In genomic region chr4:130906296-130906695, GRCm38 (mm10) we compare ENCODE assay signal across 8 mouse cellular contexts. TPM values are rescaled to one million over a fixed set of nuclear protein-coding genes. Genes with fewer than 3 reads are reported as not detected.
DNase-seq lines count a peak whose midpoint lies in the region; ATAC-seq lines count a peak whose summit lies in the region.

No protein-coding gene starts in this region.

- peak; percentile 68 to 71 for DNase-seq in right cerebral cortex, postnatal 10 days (ENCODE audit: low spot score in 2 of 2)
- no peak for DNase-seq in right cerebral cortex, adult 18-20 months
- peak; percentile 66 for DNase-seq in cerebellum, adult 11-12 months
- peak; percentile 77 to 87 for DNase-seq in gastrocnemius, adult 8-10 months (ENCODE audit: low spot score in 2 of 2)
- DNase-seq in limb, embryonic 10.5 days (ENCODE audit: low spot score) = peak; percentile 85
- no peak for DNase-seq in urinary bladder, adult 18-20 months (ENCODE audit: low spot score in 2 of 2)
- DNase-seq in B cell, adult 2 months = no peak

- ATAC-seq in frontal cortex, adult (ENCODE audit: low TSS enrichment) = no peak

- peak overlapping the region; percentile 83 for H3K27ac ChIP-seq in limb, embryonic 10.5 days

- peaks cover 8% of the 10 kb centered on the region; the same call in 1 of the 2 replicates for H3K27me3 ChIP-seq in limb, embryonic 10.5 days (ENCODE audit: low read depth, poor library complexity, severe bottlenecking)

- H3K36me3 ChIP-seq in limb, embryonic 10.5 days = no peaks in the 10 kb centered on the region

- 25% methylated on average over 8 of the region's 8 CpGs for WGBS in limb, embryonic 10.5 days

- H3K9me3 ChIP-seq in limb, embryonic 10.5 days (replicated peaks) = no peaks in the 10 kb centered on the region

- no peak overlapping the region for H3K4me3 ChIP-seq in limb, embryonic 10.5 days

- peaks cover 77% of the 10 kb centered on the region for H3K4me1 ChIP-seq in limb, embryonic 10.5 days

RNA-seq across cellular contexts. Expression of gene Laptm5, which starts 6.6 kb away (rescaled TPM):
- total RNA-seq in gastrocnemius, adult 8-10 months (2022) = 1 to 10 TPM; 2.2 to 4.3 (median 2.6) TPM
- 10.5 and 15.4 TPM in 2 replicates for polyA plus RNA-seq in limb, embryonic 10.5 days (2016; fragmentation: Nextera tagmentation; extraction: Ambion mirVana)

RNA-seq across cellular contexts. Expression of gene Matn1, which starts 37.9 kb away (rescaled TPM):
- total RNA-seq in gastrocnemius, adult 8-10 months (2022) = not detected
- polyA plus RNA-seq in limb, embryonic 10.5 days (2016; fragmentation: Nextera tagmentation; extraction: Ambion mirVana) = 0.23 TPM in 1 of 2 replicates, not detected in the other

Comparison
In these comparisons a context has a peak if more than half of its experiments do, and no peak if none do; other contexts are left out.
1. DNase-seq: peak in right cerebral cortex, postnatal 10 days (2 of 2), cerebellum, adult 11-12 months (single experiment), gastrocnemius, adult 8-10 months (2 of 2) and limb, embryonic 10.5 days (single experiment); none in right cerebral cortex, adult 18-20 months (single experiment), urinary bladder, adult 18-20 months (0 of 2) and B cell, adult 2 months (0 of 2).